Comparison of ENCODE assay signal across 8 mouse cellular contexts in the genomic region with DNA sequence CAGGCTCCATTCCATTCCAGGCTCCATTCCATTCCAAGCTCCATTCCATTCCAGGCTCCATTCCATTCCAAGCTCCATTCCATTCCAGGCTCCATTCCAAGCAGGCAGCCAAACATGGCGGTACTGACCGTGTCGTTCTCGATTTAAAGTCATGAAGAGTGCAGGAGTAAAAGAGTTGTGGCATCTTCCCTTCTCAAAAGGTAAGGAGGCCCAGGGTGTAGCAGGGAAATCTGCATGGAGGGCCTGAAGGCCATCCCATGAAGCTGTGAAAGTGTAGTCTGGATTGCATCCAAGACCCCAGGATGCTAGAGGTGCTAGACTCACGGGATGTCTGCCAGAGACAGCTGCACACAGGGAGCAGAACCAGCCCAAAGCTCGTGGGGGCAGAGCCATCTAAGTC. TPM values are rescaled to one million over a fixed set of nuclear protein-coding genes. Genes with fewer than 3 reads are reported as not detected.
A peak's percentile ranks its signal among the peaks of the same experiment; 100 is the strongest.
DNase-seq lines count a peak whose midpoint lies in the region; ATAC-seq and TF ChIP-seq lines count a peak whose summit lies in the region.

No protein-coding gene starts in this region.

- 41% methylated on average over 6 of the region's 6 CpGs for WGBS in limb, embryonic 15.5 days

- TF ChIP-seq CTCF in cortical plate, adult 2 months (IDR thresholded peaks at IDR 0.05; ENCODE audit: extremely low read depth, insufficient read depth, low read length): no peak

- peak overlapping the region; percentile 36 for H3K4me3 ChIP-seq in cortical plate, adult 2 months (ENCODE audit: insufficient read depth, low read length)
- peak overlapping the region; percentile 40 for H3K4me3 ChIP-seq in limb, embryonic 15.5 days

- peaks cover 4% of the 10 kb centered on the region; the same call in 1 of the 2 replicates for H3K36me3 ChIP-seq in limb, embryonic 15.5 days

- intact Hi-C loops in left cerebral cortex, postnatal 14 days (cut with DNase I): no loop called here

- peak; percentile 6 to 22 for DNase-seq in left cerebral cortex, postnatal 14 days (ENCODE audit: low spot score in 2 of 2)
- no peak for DNase-seq in left cerebral cortex, adult 8-10 months (ENCODE audit: low spot score in 2 of 2)
- DNase-seq in heart, postnatal 4 days: peak; percentile 59
- no peak for DNase-seq in frontal cortex, postnatal 25 days (ENCODE audit: low spot score in 2 of 2)
- DNase-seq in T-cell, adult 2 months (ENCODE audit: low spot score): no peak

- no peaks in the 10 kb centered on the region for H3K4me1 ChIP-seq in cortical plate, adult 2 months (ENCODE audit: control insufficient read depth, insufficient read depth, low read length)
- H3K4me1 ChIP-seq in limb, embryonic 15.5 days: no peaks in the 10 kb centered on the region

- no peaks in the 10 kb centered on the region for H3K27me3 ChIP-seq in limb, embryonic 15.5 days

- 0 out of 2 replicates have a peak overlapping the region, but pooled peaks have one; percentile 10 for H3K9ac ChIP-seq in limb, embryonic 15.5 days

- H3K27ac ChIP-seq in cortical plate, adult 2 months (ENCODE audit: insufficient read depth, low read length): no peak overlapping the region
- H3K27ac ChIP-seq in limb, embryonic 15.5 days: no peak overlapping the region

- no peak for ATAC-seq in limb, embryonic 15.5 days (ENCODE audit: insufficient number of reproducible peaks, low FRiP score, low TSS enrichment, low read depth)
- ATAC-seq in inflammation-experienced regulatory T-cells, adult 6 months: no peak

- TF ChIP-seq POLR2A in cortical plate, adult 2 months (IDR thresholded peaks at IDR 0.05; ENCODE audit: extremely low read depth, insufficient read depth, low read length): no peak

- H3K9me3 ChIP-seq in limb, embryonic 15.5 days: no peaks in the 10 kb centered on the region

- H3K4me2 ChIP-seq in limb, embryonic 15.5 days: peak overlapping the region; percentile 41

RNA-seq across cellular contexts. Expression of a gene that starts 2.5 kb away (rescaled TPM):
- 10 to 100 TPM; 12.6 to 16.4 TPM for total RNA-seq in left cerebral cortex, postnatal 14 days (2021)
- 10 to 100 TPM; 10.6 to 17.7 (median 13.4) TPM for total RNA-seq in left cerebral cortex, adult 8-10 months (2022)
- polyA plus RNA-seq in cortical plate, adult 2 months (2012; rRNA removed): 8.4 and 9.3 TPM in 2 replicates
- 10 to 100 TPM; 65.6 to 69.4 TPM for total RNA-seq in heart, postnatal 4 days (2021)
- polyA plus RNA-seq in limb, embryonic 15.5 days (2015; fragmentation: Nextera tagmentation; extraction: Ambion mirVana): 117 and 120 TPM in 2 replicates
- 10 to 100 TPM; 17.3 to 30.5 (median 21.5) TPM for polyA plus RNA-seq in inflammation-experienced regulatory T-cells, adult 6 months (2017; shearing (Covaris generic))

RNA-seq across cellular contexts. Expression of a gene that starts 28.8 kb away (rescaled TPM):
- total RNA-seq in left cerebral cortex, postnatal 14 days (2021): 1 to 10 TPM; 1.8 to 3.0 TPM
- total RNA-seq in left cerebral cortex, adult 8-10 months (2022): 1 to 10 TPM; 4.2 to 8.1 (median 4.5) TPM
- 1.8 and 3.2 TPM in 2 replicates for polyA plus RNA-seq in cortical plate, adult 2 months (2012; rRNA removed)
- total RNA-seq in heart, postnatal 4 days (2021): 10 to 100 TPM; 36.9 to 37.5 TPM
- polyA plus RNA-seq in limb, embryonic 15.5 days (2015; fragmentation: Nextera tagmentation; extraction: Ambion mirVana): 4.5 and 8.9 TPM in 2 replicates
- not detected for polyA plus RNA-seq in inflammation-experienced regulatory T-cells, adult 6 months (2017; shearing (Covaris generic))

Comparison
In these comparisons a context has a peak if more than half of its experiments do, and no peak if none do; other contexts are left out.
1. DNase-seq: peak in left cerebral cortex, postnatal 14 days (2 of 2) and heart, postnatal 4 days (single experiment); none in left cerebral cortex, adult 8-10 months (0 of 2), frontal cortex, postnatal 25 days (0 of 2) and T-cell, adult 2 months (single experiment).
2. RNA of a gene that starts 28.8 kb away (total RNA-seq): 36.9 to 37.5 TPM in heart, postnatal 4 days; 4.2 to 8.1 TPM in left cerebral cortex, adult 8-10 months and 1.8 to 3.0 TPM in left cerebral cortex, postnatal 14 days; every median in the first group is over 4 times any median in the second.